Comparison of ENCODE assay signal across 7 mouse cellular contexts in the genomic region with DNA sequence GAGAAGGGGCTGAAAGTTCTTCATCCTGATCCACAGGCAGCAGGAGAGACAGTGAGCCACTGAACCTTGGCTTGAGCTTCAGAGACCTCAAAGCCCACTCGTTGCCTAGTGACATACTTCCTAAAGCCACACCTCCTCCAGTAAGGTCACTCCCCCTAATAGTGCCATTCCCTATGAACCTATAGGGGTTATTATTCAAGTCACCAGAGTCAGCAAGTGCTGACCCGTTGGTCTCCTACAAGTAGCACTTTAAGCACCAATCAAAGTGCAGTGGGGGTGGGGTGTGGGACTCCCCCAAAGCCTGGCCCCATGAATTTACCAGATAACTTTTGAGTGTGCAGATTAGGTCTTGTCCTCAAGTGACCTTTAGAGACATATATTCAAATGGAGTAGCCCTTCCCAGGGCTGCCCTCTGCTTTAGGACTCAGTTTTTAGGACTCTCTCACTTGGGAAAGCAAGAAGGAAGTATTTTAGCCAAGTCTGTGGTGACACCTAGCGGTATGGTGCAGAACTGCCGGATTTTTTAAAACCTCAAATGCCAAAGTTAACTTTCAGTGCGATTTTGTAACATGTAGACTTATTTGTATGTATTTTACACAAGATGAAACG. TPM values are rescaled to one million over a fixed set of nuclear protein-coding genes. Genes with fewer than 3 reads are reported as not detected.
DNase-seq lines count a peak whose midpoint lies in the region; ATAC-seq and TF ChIP-seq lines count a peak whose summit lies in the region.

A gene (minus strand): TSS at position 51 of the 609 bp plus-strand sequence.

- TF ChIP-seq POLR2A in MEL (IDR thresholded peaks at IDR 0.05; ENCODE audit: control insufficient read depth in 1 of 2, insufficient read depth in 1 of 2, low read depth in 1 of 2, low read length in 2 of 2, poor library complexity in 1 of 2), result no peak
- TF ChIP-seq POLR2A in lung, adult 2 months (IDR thresholded peaks at IDR 0.05; ENCODE audit: borderline replicate concordance, extremely low read depth, low read depth, low read length), result no peak

- no peaks in the 10 kb centered on the region for H3K36me3 ChIP-seq in MEL (ENCODE audit: control insufficient read depth in 1 of 2, insufficient read depth in 2 of 2, low read length in 2 of 2)
- H3K36me3 ChIP-seq in forebrain, embryonic 12.5 days (replicated peaks), result no peaks in the 10 kb centered on the region
- no peaks in the 10 kb centered on the region for H3K36me3 ChIP-seq in heart, postnatal 0 days (replicated peaks; ENCODE audit: control insufficient read depth, insufficient read depth, low read length)
- no peaks in the 10 kb centered on the region for H3K36me3 ChIP-seq in neural tube, embryonic 14.5 days (ENCODE audit: control insufficient read depth, insufficient read depth, low read length)

- ATAC-seq in forebrain, embryonic 12.5 days (ENCODE audit: low FRiP score), result peak; percentile 37; the same call in 1 of the 2 replicates
- no peak; the same call in 1 of the 2 replicates for ATAC-seq in heart, postnatal 0 days (ENCODE audit: insufficient read depth, low read depth)
- ATAC-seq in neural tube, embryonic 14.5 days (ENCODE audit: low read depth), result peak; percentile 29; the same call in 1 of the 2 replicates

- TF ChIP-seq RAD21 in MEL (IDR thresholded peaks at IDR 0.05; ENCODE audit: low read depth, low read length), result peak; percentile 97

- no peak within 1 kb of the TSS for H3K9ac ChIP-seq in MEL (ENCODE audit: control insufficient read depth, low read depth, low read length, poor library complexity, severe bottlenecking)
- peak within 1 kb of the TSS; percentile 12; the same call in 1 of the 2 replicates for H3K9ac ChIP-seq in forebrain, embryonic 12.5 days
- no peak within 1 kb of the TSS for H3K9ac ChIP-seq in heart, postnatal 0 days (replicated peaks; ENCODE audit: low read depth, low read length)
- no peak within 1 kb of the TSS for H3K9ac ChIP-seq in neural tube, embryonic 14.5 days (replicated peaks; ENCODE audit: low read depth, low read length)

- H3K4me1 ChIP-seq in MEL (ENCODE audit: control insufficient read depth in 1 of 2, insufficient read depth in 2 of 2, low read length in 2 of 2), result no peaks in the 10 kb centered on the region
- peaks cover 22% of the 10 kb centered on the region for H3K4me1 ChIP-seq in forebrain, embryonic 12.5 days
- H3K4me1 ChIP-seq in heart, postnatal 0 days (ENCODE audit: control insufficient read depth, insufficient read depth), result peaks cover 7% of the 10 kb centered on the region
- peaks cover 4% of the 10 kb centered on the region; the same call in 1 of the 2 replicates for H3K4me1 ChIP-seq in lung, adult 2 months (ENCODE audit: control insufficient read depth, insufficient read depth, low read length)
- H3K4me1 ChIP-seq in neural tube, embryonic 14.5 days (ENCODE audit: control insufficient read depth, insufficient read depth, low read length), result peaks cover 9% of the 10 kb centered on the region; the same call in 1 of the 2 replicates

- no peak within 1 kb of the TSS for H3K4me3 ChIP-seq in MEL (ENCODE audit: control insufficient read depth in 1 of 2, insufficient read depth in 1 of 2, low read depth in 2 of 2, low read length in 2 of 2)
- no peak within 1 kb of the TSS for H3K4me3 ChIP-seq in forebrain, embryonic 12.5 days (replicated peaks)
- no peak within 1 kb of the TSS for H3K4me3 ChIP-seq in heart, postnatal 0 days (ENCODE audit: low read depth, low read length)
- no peak within 1 kb of the TSS for H3K4me3 ChIP-seq in lung, adult 2 months (replicated peaks; ENCODE audit: extremely low read depth, low read depth, low read length)
- no peak within 1 kb of the TSS for H3K4me3 ChIP-seq in neural tube, embryonic 14.5 days (ENCODE audit: low read depth, low read length)

- 12% methylated on average over 6 of the region's 6 CpGs for WGBS in forebrain, embryonic 12.5 days
- WGBS in heart, postnatal 0 days, result 6% methylated on average over 6 of the region's 6 CpGs
- 11% methylated on average over 6 of the region's 6 CpGs for WGBS in large intestine, adult 2 months
- WGBS in lung, adult 2 months, result 6% methylated on average over 6 of the region's 6 CpGs
- WGBS in neural tube, embryonic 14.5 days, result 9% methylated on average over 6 of the region's 6 CpGs

- TF ChIP-seq EP300 in MEL (IDR thresholded peaks at IDR 0.05; ENCODE audit: low read depth in 1 of 2, low read length in 2 of 2), result no peak
- TF ChIP-seq EP300 in heart, postnatal 0 days (IDR thresholded peaks at IDR 0.05; ENCODE audit: low read depth), result no peak

- TF ChIP-seq CTCF in MEL (IDR thresholded peaks at IDR 0.05 in 2 of 3, conservative IDR thresholded peaks at IDR 0.05 in 1 of 3; ENCODE audit: control insufficient read depth in 1 of 3, insufficient read depth in 1 of 3, low read depth in 2 of 3, low read length in 3 of 3, poor library complexity in 1 of 3, severe bottlenecking in 1 of 3), result peak; percentile 64 to 95 (median 86)
- TF ChIP-seq CTCF in heart, postnatal 0 days (IDR thresholded peaks at IDR 0.05; ENCODE audit: low read depth), result peak; percentile 82
- TF ChIP-seq CTCF in lung, adult 2 months (IDR thresholded peaks at IDR 0.05; ENCODE audit: insufficient read depth, low read length), result peak; percentile 45; the same call in 1 of the 2 replicates

- peak; percentile 71 for DNase-seq in MEL (ENCODE audit: low read depth, low spot score)
- DNase-seq in adrenal gland, postnatal 36 days, result peak in 1 of 2 experiments; percentile 58
- peak; percentile 73 for DNase-seq in heart, postnatal 0 days (ENCODE audit: low spot score)
- DNase-seq in large intestine, adult 2 months (ENCODE audit: low read depth, low spot score), result no peak
- DNase-seq in lung, adult 2 months, result peak; percentile 58

- H3K27ac ChIP-seq in MEL (ENCODE audit: control insufficient read depth, low read depth, low read length), result no peak within 1 kb of the TSS
- peak within 1 kb of the TSS; percentile 59; the same call in 1 of the 2 replicates for H3K27ac ChIP-seq in forebrain, embryonic 12.5 days
- H3K27ac ChIP-seq in heart, postnatal 0 days (ENCODE audit: low read depth), result no peak within 1 kb of the TSS
- H3K27ac ChIP-seq in neural tube, embryonic 14.5 days (ENCODE audit: low read depth, low read length), result no peak within 1 kb of the TSS

- H3K79me2 ChIP-seq in MEL (ENCODE audit: control insufficient read depth, insufficient read depth, low read length, poor library complexity), result no peaks in the 10 kb centered on the region; the same call in 1 of the 2 replicates

- peaks cover 0 to 2% of the 10 kb centered on the region in 2 experiments; a peak in 2 of 4 replicates for H3K27me3 ChIP-seq in MEL (ENCODE audit: control insufficient read depth in 1 of 2, insufficient read depth in 2 of 2, low read length in 2 of 2)
- no peaks in the 10 kb centered on the region; the same call in 1 of the 2 replicates for H3K27me3 ChIP-seq in forebrain, embryonic 12.5 days
- H3K27me3 ChIP-seq in heart, postnatal 0 days (ENCODE audit: control insufficient read depth, insufficient read depth, low read length), result no peaks in the 10 kb centered on the region
- no peaks in the 10 kb centered on the region for H3K27me3 ChIP-seq in neural tube, embryonic 14.5 days (ENCODE audit: control insufficient read depth, insufficient read depth, low read length)

- H3K4me2 ChIP-seq in forebrain, embryonic 12.5 days, result no peak within 1 kb of the TSS
- H3K4me2 ChIP-seq in heart, postnatal 0 days (ENCODE audit: low read depth, low read length), result no peak within 1 kb of the TSS
- no peak within 1 kb of the TSS for H3K4me2 ChIP-seq in neural tube, embryonic 14.5 days (ENCODE audit: low read depth, low read length)

- H3K9me3 ChIP-seq in MEL (replicated peaks; ENCODE audit: insufficient read depth, low read length), result no peaks in the 10 kb centered on the region
- no peaks in the 10 kb centered on the region for H3K9me3 ChIP-seq in forebrain, embryonic 12.5 days
- H3K9me3 ChIP-seq in heart, postnatal 0 days (replicated peaks; ENCODE audit: control insufficient read depth, low read length), result no peaks in the 10 kb centered on the region
- no peaks in the 10 kb centered on the region for H3K9me3 ChIP-seq in neural tube, embryonic 14.5 days (ENCODE audit: control insufficient read depth, low read length)

TF ChIP-seq in MEL, 35 proteins besides CTCF, POLR2A, EP300 and RAD21:
- TF ChIP-seq SMC3 (IDR thresholded peaks at IDR 0.05; ENCODE audit: low read depth, low read length) (peak; percentile 80), ZC3H11A (IDR thresholded peaks at IDR 0.05; ENCODE audit: low read depth, low read length) (peak; percentile 73), E2F4 (IDR thresholded peaks at IDR 0.05; ENCODE audit: borderline replicate concordance, low read depth, low read length) (no peak)

RNA-seq across cellular contexts. Expression of the gene that starts here (rescaled TPM):
- 10.5 and 11.6 TPM in 2 replicates for total RNA-seq in MEL (2012; rRNA removed)
- 10 to 100 TPM in 1 of 2 experiments, not detected in 1; 19.1 TPM for polyA plus RNA-seq in MEL (2012; ENCODE audit: insufficient read depth in 1 of 2, insufficient read length in 2 of 2, low read depth in 1 of 2, low replicate concordance in 2 of 2, missing spikeins in 1 of 2)
- total RNA-seq in adrenal gland, postnatal 36 days (2021), result 10 to 100 TPM; 72.6 to 77.9 TPM
- 144 and 156 TPM in 2 replicates for polyA plus RNA-seq in forebrain, embryonic 12.5 days (2016; fragmentation: Nextera tagmentation; extraction: Ambion mirVana)
- 33.1 and 35.5 TPM in 2 replicates for total RNA-seq in heart, postnatal 0 days (2014; rRNA removed; ENCODE audit: low replicate concordance)
- 48.9 and 49.5 TPM in 2 replicates for polyA plus RNA-seq in heart, postnatal 0 days (2015; fragmentation: Nextera tagmentation; extraction: Ambion mirVana)
- polyA plus RNA-seq in large intestine, adult 2 months (2012; rRNA removed), result 33.2 and 43.3 TPM in 2 replicates
- polyA plus RNA-seq in lung, adult 2 months (2012; rRNA removed), result 41.3 and 49.3 TPM in 2 replicates
- polyA plus RNA-seq in neural tube, embryonic 14.5 days (2014; fragmentation: Nextera tagmentation; extraction: Ambion mirVana), result 244 and 299 TPM in 2 replicates
